Mouse (Mus musculus): ENCODE results near the gene Fsip1. TPM values are rescaled to one million over a fixed set of nuclear protein-coding genes. Genes with fewer than 3 reads are reported as not detected.
A peak's percentile ranks its signal among the peaks of the same experiment; 100 is the strongest.

Gene Fsip1
- polyA plus RNA-seq, 1 experiment from 2014 or later = 0.48 TPM

- Histone ChIP-seq H3K27ac (no peak overlapping the region), H3K9ac (no peak overlapping the region), H3K9me3 (no peaks in the 10 kb centered on the region), H3K4me1 (no peaks in the 10 kb centered on the region), H3K27me3 (no peaks in the 10 kb centered on the region), H3K36me3 (no peaks in the 10 kb centered on the region), H3K4me2 (replicated peaks) (no peak overlapping the region), H3K4me3 (no peak overlapping the region)
- no peak for ATAC-seq (ENCODE audit: low FRiP score, low read depth)
- WGBS = 84% methylated on average over 9 of the region's 9 CpGs
Observed at GRCm38 (mm10) chr2:118288326-118289065, 31.7 kb upstream of the Fsip1 start.

- Histone ChIP-seq H3K9ac (no peak overlapping the region), H3K9me3 (no peaks in the 10 kb centered on the region), H3K4me1 (no peaks in the 10 kb centered on the region), H3K27ac (no peak overlapping the region), H3K36me3 (no peaks in the 10 kb centered on the region), H3K27me3 (no peaks in the 10 kb centered on the region), H3K4me2 (replicated peaks) (no peak overlapping the region), H3K4me3 (no peak overlapping the region)
- WGBS = 91% methylated on average over 4 of the region's 4 CpGs
- ATAC-seq (ENCODE audit: low FRiP score, low read depth) = no peak
Observed at GRCm38 (mm10) chr2:118287678-118288077, 30.9 kb upstream of the Fsip1 start.

GRCm38 (mm10) chr2:118282467-118282866 is 25.7 kb upstream of the Fsip1 start:
- Histone ChIP-seq H3K27ac (no peak overlapping the region), H3K9me3 (no peaks in the 10 kb centered on the region), H3K4me3 (no peak overlapping the region), H3K4me1 (no peaks in the 10 kb centered on the region), H3K27me3 (no peaks in the 10 kb centered on the region), H3K4me2 (replicated peaks) (no peak overlapping the region), H3K9ac (no peak overlapping the region), H3K36me3 (no peaks in the 10 kb centered on the region)
- no peak for ATAC-seq (ENCODE audit: low FRiP score, low read depth)
- WGBS = 64% methylated on average over 3 of the region's 3 CpGs

GRCm38 (mm10) chr2:118278249-118278648 is 21.5 kb upstream of the Fsip1 start:
- no peak overlapping the region for H3K4me3 ChIP-seq
- H3K27me3 ChIP-seq = no peaks in the 10 kb centered on the region
- 0 out of 2 replicates have a peak, but pooled peaks cover 4% of the 10 kb centered on the region for H3K9me3 ChIP-seq
- no peaks in the 10 kb centered on the region for H3K4me1 ChIP-seq
- ATAC-seq (ENCODE audit: low FRiP score, low read depth) = no peak
- no peak overlapping the region for H3K27ac ChIP-seq
- no peaks in the 10 kb centered on the region for H3K36me3 ChIP-seq
- WGBS = 86% methylated on average over 8 of the region's 8 CpGs
- H3K9ac ChIP-seq = no peak overlapping the region
- H3K4me2 ChIP-seq (replicated peaks) = no peak overlapping the region

DNA sequence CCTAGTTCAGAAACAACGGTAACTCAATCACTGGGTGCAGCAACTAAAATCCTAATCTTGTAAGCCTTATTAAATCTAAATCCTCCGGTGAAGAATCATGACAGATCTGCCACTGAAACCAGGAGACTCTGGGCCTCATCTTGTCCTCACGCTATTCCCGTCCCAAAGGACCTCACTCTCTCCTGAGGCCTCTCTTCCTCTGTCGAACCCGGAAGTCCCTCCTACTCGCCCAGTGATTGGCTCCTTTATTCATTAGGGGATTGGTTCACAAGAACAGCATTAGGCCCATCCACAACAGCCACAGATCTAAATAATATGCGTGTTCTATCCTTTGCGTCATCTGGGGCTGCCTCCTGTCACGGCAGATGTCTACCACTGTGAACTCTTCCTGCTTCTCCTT is 14.8 kb upstream of the Fsip1 start:
- no peak overlapping the region for H3K4me3 ChIP-seq
- no peak for ATAC-seq (ENCODE audit: low FRiP score, low read depth)
- WGBS = 91% methylated on average over 10 of the region's 10 CpGs

DNA sequence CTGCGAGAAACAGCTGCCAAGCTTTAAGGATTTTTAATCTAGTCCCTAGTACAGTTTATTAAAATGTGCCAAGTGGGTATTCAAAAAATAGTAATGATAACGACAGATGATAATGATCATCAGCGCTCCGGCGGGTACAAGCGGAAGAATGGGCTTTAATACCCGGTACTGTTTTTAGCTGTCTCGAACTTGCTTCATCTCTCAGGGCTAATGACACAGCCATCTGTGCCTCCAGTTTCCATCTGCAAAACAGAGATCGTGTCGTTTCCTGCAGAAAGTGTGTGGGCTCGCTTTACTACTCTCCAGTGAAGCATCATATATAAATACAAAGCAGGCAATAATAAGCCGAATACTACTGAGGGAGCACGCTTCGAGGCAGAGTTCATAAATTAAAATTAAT is 13.4 kb upstream of the Fsip1 start:
- no peak overlapping the region for H3K27ac ChIP-seq
- H3K4me1 ChIP-seq = no peaks in the 10 kb centered on the region
- 50% methylated on average over 14 of the region's 14 CpGs for WGBS
- H3K36me3 ChIP-seq = no peaks in the 10 kb centered on the region
- H3K9me3 ChIP-seq = peaks cover 8% of the 10 kb centered on the region; the same call in 1 of the 2 replicates
- no peak overlapping the region for H3K9ac ChIP-seq
- H3K4me3 ChIP-seq = no peak overlapping the region
- ATAC-seq (ENCODE audit: low FRiP score, low read depth) = no peak
- no peak overlapping the region for H3K4me2 ChIP-seq (replicated peaks)
- H3K27me3 ChIP-seq = no peaks in the 10 kb centered on the region

More for the DNA sequence above, 14.8 kb upstream of the Fsip1 start:
- H3K9ac ChIP-seq = no peak overlapping the region
- H3K9me3 ChIP-seq = peaks cover 8% of the 10 kb centered on the region; the same call in 1 of the 2 replicates
- H3K27ac ChIP-seq = no peak overlapping the region
- H3K4me1 ChIP-seq = no peaks in the 10 kb centered on the region
- H3K36me3 ChIP-seq = no peaks in the 10 kb centered on the region
- no peaks in the 10 kb centered on the region for H3K27me3 ChIP-seq
- no peak overlapping the region for H3K4me2 ChIP-seq (replicated peaks)

GRCm38 (mm10) chr2:118263914-118264201 is 7.1 kb upstream of the Fsip1 start:
- no peak overlapping the region for H3K9ac ChIP-seq
- 39% methylated on average over 2 of the region's 2 CpGs for WGBS
- no peaks in the 10 kb centered on the region for H3K9me3 ChIP-seq
- H3K27ac ChIP-seq = no peak overlapping the region
- H3K36me3 ChIP-seq = no peaks in the 10 kb centered on the region
- peaks cover 7% of the 10 kb centered on the region; the same call in 1 of the 2 replicates for H3K4me1 ChIP-seq
- no peaks in the 10 kb centered on the region for H3K27me3 ChIP-seq
- H3K4me2 ChIP-seq (replicated peaks) = no peak overlapping the region
- 0 out of 2 replicates have a peak, but pooled peaks have one; percentile 19 for ATAC-seq (ENCODE audit: low FRiP score, low read depth)
- no peak overlapping the region for H3K4me3 ChIP-seq

DNA sequence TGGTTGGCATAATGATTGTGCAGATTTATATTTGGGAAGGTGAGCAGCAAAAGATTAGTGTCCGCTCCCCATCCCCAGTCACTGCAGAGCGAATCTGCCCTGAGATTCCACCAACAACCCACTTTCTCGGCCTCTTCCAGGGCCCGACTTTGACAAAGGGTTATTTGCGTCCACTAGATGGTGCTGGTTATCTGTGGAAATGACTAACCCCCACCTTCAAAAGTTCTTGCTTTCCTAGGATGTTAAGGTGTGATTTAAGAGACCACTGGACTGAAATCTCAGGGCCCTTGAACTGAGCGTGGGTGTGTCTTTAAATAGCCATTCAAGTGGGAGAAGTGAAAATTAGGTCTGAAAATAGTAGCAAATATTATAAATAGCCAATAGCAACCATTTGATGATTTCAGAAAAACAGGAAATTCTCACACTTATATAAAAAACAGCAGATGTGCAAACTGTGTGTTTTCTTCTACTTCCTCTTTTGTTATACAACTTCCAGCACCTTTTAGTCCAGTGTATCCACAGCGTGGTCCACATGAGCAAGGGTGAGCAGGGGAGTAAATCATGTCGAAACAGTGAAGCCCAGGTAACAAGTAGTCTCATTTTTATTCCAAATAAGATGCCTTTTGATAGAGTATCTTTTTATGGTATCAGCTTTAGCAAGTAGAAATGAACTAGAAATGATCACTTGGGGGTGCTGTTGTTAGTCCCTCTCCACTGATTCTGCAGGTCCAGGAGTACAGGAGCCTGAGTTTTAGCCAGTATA is 6.6 kb upstream of the Fsip1 start:
- Histone ChIP-seq H3K27me3 (0 out of 2 replicates have a peak, but pooled peaks cover 4% of the 10 kb centered on the region), H3K9me3 (no peaks in the 10 kb centered on the region), H3K9ac (no peak overlapping the region), H3K36me3 (no peaks in the 10 kb centered on the region), H3K4me3 (no peak overlapping the region), H3K4me1 (peaks cover 7% of the 10 kb centered on the region; the same call in 1 of the 2 replicates), H3K4me2 (replicated peaks) (no peak overlapping the region), H3K27ac (no peak overlapping the region)
- 20% methylated on average over 8 of the region's 8 CpGs for WGBS
- no peak; the same call in 1 of the 2 replicates for ATAC-seq (ENCODE audit: low FRiP score, low read depth)

DNA sequence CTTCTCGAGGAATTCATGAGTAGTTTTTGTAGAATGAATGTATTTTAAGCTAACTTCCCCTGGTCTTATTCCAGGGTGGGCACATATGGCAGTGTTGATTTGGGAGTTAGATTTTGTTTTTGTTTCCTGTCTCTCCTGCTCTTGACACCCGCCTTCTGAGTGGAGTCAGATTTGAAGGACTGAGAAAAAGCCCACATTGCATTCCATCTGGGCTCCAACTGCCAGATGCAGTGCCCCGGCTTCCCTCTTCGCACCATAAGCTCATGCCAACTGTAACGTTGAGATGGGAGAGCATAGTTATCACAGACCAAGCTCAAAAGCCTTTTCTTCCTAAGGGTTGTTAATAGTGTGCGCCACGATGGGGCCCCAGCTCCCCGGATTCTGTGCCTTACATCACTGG is 5.9 kb upstream of the Fsip1 start:
- Histone ChIP-seq H3K27ac (no peak overlapping the region), H3K4me1 (peaks cover 7% of the 10 kb centered on the region; the same call in 1 of the 2 replicates), H3K36me3 (no peaks in the 10 kb centered on the region), H3K9me3 (no peaks in the 10 kb centered on the region), H3K4me2 (replicated peaks) (no peak overlapping the region), H3K4me3 (no peak overlapping the region), H3K9ac (no peak overlapping the region), H3K27me3 (0 out of 2 replicates have a peak, but pooled peaks cover 4% of the 10 kb centered on the region)
- WGBS = 51% methylated on average over 8 of the region's 8 CpGs
- no peak for ATAC-seq (ENCODE audit: low FRiP score, low read depth)

DNA sequence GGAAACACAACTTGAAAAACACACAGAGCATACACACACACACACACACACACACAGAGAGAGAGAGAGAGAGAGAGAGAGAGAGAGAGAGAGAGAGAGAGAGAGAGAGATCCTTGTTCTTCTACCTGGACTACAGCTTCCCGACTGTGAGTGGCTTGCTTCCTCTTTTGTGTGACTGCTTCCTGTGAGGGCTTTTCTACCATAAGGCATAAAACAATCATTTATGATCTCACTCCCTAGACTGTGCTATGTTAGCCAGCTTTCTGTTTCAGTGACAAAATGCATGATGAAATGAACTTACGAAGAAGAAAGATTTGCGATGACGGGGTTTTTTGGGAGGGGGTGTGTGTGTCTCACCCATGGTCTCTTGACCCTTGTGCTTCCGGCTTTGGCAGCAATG is 3.0 kb upstream of the Fsip1 start:
- no peak overlapping the region for H3K4me3 ChIP-seq
- WGBS = 80% methylated on average over 5 of the region's 5 CpGs
- peaks cover 12% of the 10 kb centered on the region; the same call in 1 of the 2 replicates for H3K4me1 ChIP-seq
- no peak overlapping the region for H3K27ac ChIP-seq
- no peaks in the 10 kb centered on the region for H3K36me3 ChIP-seq
- H3K9me3 ChIP-seq = no peaks in the 10 kb centered on the region
- peaks cover 7% of the 10 kb centered on the region; the same call in 1 of the 2 replicates for H3K27me3 ChIP-seq
- H3K9ac ChIP-seq = no peak overlapping the region
- no peak for ATAC-seq (ENCODE audit: low FRiP score, low read depth)
- H3K4me2 ChIP-seq (replicated peaks) = no peak overlapping the region

DNA sequence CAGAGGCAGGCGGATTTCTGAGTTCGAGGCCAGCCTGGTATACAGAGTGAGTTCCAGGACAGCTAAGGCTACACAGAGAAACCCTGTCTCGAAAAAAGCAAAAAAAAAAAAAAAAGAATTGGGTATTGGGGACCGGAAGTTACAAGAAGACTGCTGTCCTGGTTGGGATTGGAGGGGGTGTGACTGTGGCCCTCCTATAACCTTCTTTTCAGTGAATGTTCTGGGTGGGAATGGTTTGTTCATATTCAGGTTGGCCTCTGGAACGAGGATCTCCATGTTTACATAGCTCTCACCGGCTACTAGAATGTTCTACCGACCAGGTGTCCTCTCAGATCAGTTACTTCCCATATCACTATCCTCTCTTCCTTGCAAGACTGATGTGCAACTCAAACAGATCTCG is 328 bp upstream of the Fsip1 start:
- Histone ChIP-seq H3K9ac (no peak overlapping the region), H3K4me3 (peak overlapping the region; percentile 47), H3K27me3 (peaks cover 14% of the 10 kb centered on the region; the same call in 1 of the 2 replicates), H3K4me1 (peaks cover 8% of the 10 kb centered on the region; the same call in 1 of the 2 replicates), H3K27ac (no peak overlapping the region), H3K9me3 (no peaks in the 10 kb centered on the region), H3K36me3 (no peaks in the 10 kb centered on the region), H3K4me2 (replicated peaks) (peak overlapping the region; percentile 72)
- ATAC-seq (ENCODE audit: low FRiP score, low read depth) = no peak
- WGBS = 73% methylated on average over 8 of the region's 8 CpGs

DNA sequence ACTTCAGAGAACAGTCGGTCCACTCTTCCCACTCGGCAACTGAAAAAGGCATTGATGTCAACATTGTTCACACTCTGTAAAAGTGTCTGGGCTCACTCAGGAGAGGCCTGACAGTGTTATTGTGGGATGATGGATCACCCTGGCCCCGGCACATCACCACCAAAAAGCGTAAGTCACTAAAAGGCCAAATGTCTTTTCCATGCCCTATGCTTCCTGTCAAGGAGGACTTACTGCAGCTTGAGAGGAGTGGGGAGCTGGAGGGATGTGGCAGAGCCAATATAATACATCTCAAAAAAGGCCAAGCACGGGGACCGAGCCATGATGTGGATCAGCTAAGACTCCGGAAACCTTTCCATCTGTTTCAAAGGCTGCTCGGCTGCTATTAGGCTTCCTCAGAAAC is 2.2 kb downstream of the Fsip1 start:
- ATAC-seq (ENCODE audit: low FRiP score, low read depth) = no peak
- Histone ChIP-seq H3K9ac (no peak overlapping the region), H3K27me3 (peaks cover 14% of the 10 kb centered on the region; the same call in 1 of the 2 replicates), H3K27ac (no peak overlapping the region), H3K4me3 (no peak overlapping the region), H3K9me3 (no peaks in the 10 kb centered on the region), H3K4me2 (replicated peaks) (no peak overlapping the region), H3K36me3 (no peaks in the 10 kb centered on the region), H3K4me1 (peaks cover 5% of the 10 kb centered on the region; the same call in 1 of the 2 replicates)
- 29% methylated on average over 8 of the region's 8 CpGs for WGBS

All from limb, embryonic 13.5 days (tissue).